Mouse (Mus musculus) G1E (cell line): ENCODE measurements at regions not wholly inside any gene's neighbourhood (a gene's known extent, or its start where the extent isn't known, plus 50 kb on each side); places are given as distances from the start of the nearest gene placed in this dataset.

Source experiments
- ATAC-seq: 2 replicates; pipeline ENCODE4 v1.8.0; 2016; ENCODE audit warnings: mild to moderate bottlenecking; ENCODE audit not compliant: insufficient number of reproducible peaks, poor library complexity, low FRiP score, severe bottlenecking; ENCODE audit errors: extremely low read depth
- DNase-seq: peaks from one replicate; pipeline ENCODE4 v3.0.0; 2012; ENCODE audit warnings: low spot score
- H3K27me3 ChIP-seq: 2 replicates; pipeline ENCODE4 v1.6.1; 2012; ENCODE audit warnings: mild to moderate bottlenecking, low read length, inconsistent platforms; ENCODE audit not compliant: insufficient read depth
- H3K36me3 ChIP-seq: replicated peaks from 2 replicates; pipeline ENCODE3; 2012; ENCODE audit warnings: mild to moderate bottlenecking, inconsistent platforms
- H3K4me1 ChIP-seq: 2 replicates; pipeline ENCODE4 v1.6.1; 2012; ENCODE audit warnings: low read depth, low read length, inconsistent platforms, mixed read lengths; ENCODE audit not compliant: insufficient read depth
- H3K4me3 ChIP-seq: 2 replicates; pipeline ENCODE4 v1.5.1; 2012; ENCODE audit warnings: low read depth, mild to moderate bottlenecking, inconsistent platforms, low read length, moderate library complexity, mixed read lengths
- H3K9me3 ChIP-seq: replicated peaks from 2 replicates; pipeline ENCODE4 v1.6.1; 2012; ENCODE audit warnings: inconsistent platforms
- CTCF ChIP-seq: IDR thresholded peaks from 2 replicates; pipeline ENCODE4 v1.5.1; 2012; ENCODE audit warnings: low read depth, low read length, inconsistent platforms, mixed read lengths
- GATA1 ChIP-seq: IDR thresholded peaks from 2 replicates; pipeline ENCODE4 v1.6.1; 2012; ENCODE audit warnings: borderline replicate concordance, low read length, inconsistent platforms, mixed read lengths
- GATA2 ChIP-seq: IDR thresholded peaks from 2 replicates; pipeline ENCODE4 v1.6.1; 2012; ENCODE audit warnings: low read depth, low read length, inconsistent platforms, borderline replicate concordance
- POLR2AphosphoS5 ChIP-seq: IDR thresholded peaks from 2 replicates; pipeline ENCODE4 v1.6.1; 2012; ENCODE audit warnings: low read depth, low read length, inconsistent platforms; ENCODE audit not compliant: insufficient replicate concordance
- TAL1 ChIP-seq: conservative IDR thresholded peaks from 2 replicates; pipeline ENCODE4 v1.6.1; 2012; ENCODE audit warnings: low read depth, low read length, inconsistent platforms, mixed read lengths

- no peak for DNase-seq
- H3K4me3 ChIP-seq: no peak overlapping the region
- H3K36me3 ChIP-seq: no peaks in the 10 kb centered on the region
- H3K27me3 ChIP-seq: no peaks in the 10 kb centered on the region
- no peaks in the 10 kb centered on the region for H3K4me1 ChIP-seq
- H3K9me3 ChIP-seq: no peaks in the 10 kb centered on the region
- TF ChIP-seq GATA1 (no peak), GATA2 (no peak), CTCF (no peak), TAL1 (no peak), POLR2AphosphoS5 (no peak)
- ATAC-seq: no peak
Observed at GRCm38 (mm10) chr1:13978640-13979039, 2114.5 kb downstream of the 4930444P10Rik start.

- no peaks in the 10 kb centered on the region for H3K36me3 ChIP-seq
- no peaks in the 10 kb centered on the region for H3K9me3 ChIP-seq
- no peaks in the 10 kb centered on the region for H3K4me1 ChIP-seq
- no peak for TF ChIP-seq TAL1
- no peak for TF ChIP-seq GATA2
- no peak for TF ChIP-seq POLR2AphosphoS5
- no peak for TF ChIP-seq GATA1
- TF ChIP-seq CTCF: no peak
- no peaks in the 10 kb centered on the region for H3K27me3 ChIP-seq
- ATAC-seq (no peak), DNase-seq (no peak)
- no peak overlapping the region for H3K4me3 ChIP-seq
Observed at GRCm38 (mm10) chr1:13977207-13977606, 2115.9 kb downstream of the 4930444P10Rik start.

GRCm38 (mm10) chr1:13949241-13949640 is 2143.9 kb downstream of the 4930444P10Rik start:
- no peaks in the 10 kb centered on the region for H3K36me3 ChIP-seq
- DNase-seq: no peak
- ATAC-seq: no peak
- no peaks in the 10 kb centered on the region for H3K27me3 ChIP-seq
- H3K4me3 ChIP-seq: no peak overlapping the region
- TF ChIP-seq GATA2: no peak
- TF ChIP-seq GATA1: no peak
- no peak for TF ChIP-seq TAL1
- TF ChIP-seq CTCF: no peak
- no peak for TF ChIP-seq POLR2AphosphoS5
- no peaks in the 10 kb centered on the region for H3K4me1 ChIP-seq
- 0 out of 2 replicates have a peak, but pooled peaks cover 5% of the 10 kb centered on the region for H3K9me3 ChIP-seq

- TF ChIP-seq POLR2AphosphoS5 (no peak), GATA2 (no peak), TAL1 (no peak), GATA1 (no peak), CTCF (no peak)
- Histone ChIP-seq H3K36me3 (no peaks in the 10 kb centered on the region), H3K9me3 (no peaks in the 10 kb centered on the region), H3K4me1 (no peaks in the 10 kb centered on the region; the same call in 1 of the 2 replicates), H3K4me3 (no peak overlapping the region), H3K27me3 (no peaks in the 10 kb centered on the region; the same call in 1 of the 2 replicates)
- DNase-seq (no peak), ATAC-seq (no peak)
Observed at GRCm38 (mm10) chr1:13941351-13941750, 2151.8 kb downstream of the 4930444P10Rik start.

GRCm38 (mm10) chr1:13938344-13938743 is 2154.8 kb downstream of the 4930444P10Rik start:
- ATAC-seq: no peak
- TF ChIP-seq GATA1 (no peak), POLR2AphosphoS5 (no peak), GATA2 (no peak), TAL1 (no peak), CTCF (no peak)
- no peaks in the 10 kb centered on the region for H3K36me3 ChIP-seq

GRCm38 (mm10) chr1:13935938-13936491 is 2157.1 kb downstream of the 4930444P10Rik start:
- Histone ChIP-seq H3K9me3 (no peaks in the 10 kb centered on the region), H3K4me1 (no peaks in the 10 kb centered on the region; the same call in 1 of the 2 replicates), H3K4me3 (no peak overlapping the region), H3K36me3 (no peaks in the 10 kb centered on the region), H3K27me3 (no peaks in the 10 kb centered on the region; the same call in 1 of the 2 replicates)
- ATAC-seq (no peak), DNase-seq (no peak)
- TF ChIP-seq GATA1 (no peak), GATA2 (no peak), POLR2AphosphoS5 (no peak), TAL1 (no peak), CTCF (no peak)

More at GRCm38 (mm10) chr1:13938344-13938743, 2154.8 kb downstream of the 4930444P10Rik start:
- DNase-seq: no peak
- no peaks in the 10 kb centered on the region; the same call in 1 of the 2 replicates for H3K4me1 ChIP-seq
- no peak overlapping the region for H3K4me3 ChIP-seq
- H3K9me3 ChIP-seq: no peaks in the 10 kb centered on the region
- no peaks in the 10 kb centered on the region; the same call in 1 of the 2 replicates for H3K27me3 ChIP-seq

GRCm38 (mm10) chr1:13928679-13929078 is 2164.4 kb downstream of the 4930444P10Rik start:
- TF ChIP-seq GATA2 (no peak), TAL1 (no peak), GATA1 (no peak), CTCF (no peak), POLR2AphosphoS5 (no peak)
- Histone ChIP-seq H3K36me3 (no peaks in the 10 kb centered on the region), H3K4me3 (no peak overlapping the region), H3K4me1 (no peaks in the 10 kb centered on the region), H3K9me3 (no peaks in the 10 kb centered on the region), H3K27me3 (no peaks in the 10 kb centered on the region)
- DNase-seq (no peak), ATAC-seq (no peak)
